Mouse (Mus musculus): ENCODE measurements at regions not wholly inside any gene's neighbourhood (a gene's known extent, or its start where the extent isn't known, plus 50 kb on each side); places are given as distances from the start of the nearest gene placed in this dataset.

- Histone ChIP-seq H3K36me3 (ENCODE audit: control insufficient read depth, insufficient read depth, low read length) (no peaks in the 10 kb centered on the region), H3K4me3 (ENCODE audit: low read depth, low read length) (no peak overlapping the region), H3K9me3 (ENCODE audit: control insufficient read depth, low read length) (no peaks in the 10 kb centered on the region), H3K9ac (replicated peaks; ENCODE audit: low read depth, low read length) (no peak overlapping the region), H3K4me1 (ENCODE audit: control insufficient read depth, insufficient read depth, low read length) (no peaks in the 10 kb centered on the region), H3K27ac (ENCODE audit: low read depth, low read length) (no peak overlapping the region), H3K27me3 (ENCODE audit: control insufficient read depth, insufficient read depth, low read length) (no peaks in the 10 kb centered on the region), H3K4me2 (ENCODE audit: low read depth, low read length) (no peak overlapping the region)
- no peak for ATAC-seq (ENCODE audit: low read depth)
- WGBS: 42% methylated on average over 9 of the region's 9 CpGs
Measured at GRCm38 (mm10) chr16:28104255-28105076, 648.4 kb downstream of the Fgf12 start.

GRCm38 (mm10) chr16:28105085-28105484, 647.8 kb downstream of the Fgf12 start:
- Histone ChIP-seq H3K4me1 (ENCODE audit: control insufficient read depth, insufficient read depth, low read length) (no peaks in the 10 kb centered on the region), H3K4me3 (ENCODE audit: low read depth, low read length) (no peak overlapping the region), H3K9me3 (ENCODE audit: control insufficient read depth, low read length) (no peaks in the 10 kb centered on the region), H3K36me3 (ENCODE audit: control insufficient read depth, insufficient read depth, low read length) (no peaks in the 10 kb centered on the region), H3K27me3 (ENCODE audit: control insufficient read depth, insufficient read depth, low read length) (no peaks in the 10 kb centered on the region), H3K9ac (replicated peaks; ENCODE audit: low read depth, low read length) (no peak overlapping the region), H3K4me2 (ENCODE audit: low read depth, low read length) (no peak overlapping the region), H3K27ac (ENCODE audit: low read depth, low read length) (no peak overlapping the region)
- no peak for ATAC-seq (ENCODE audit: low read depth)
- WGBS: 64% methylated on average over 7 of the region's 7 CpGs

GRCm38 (mm10) chr16:28105866-28106265, 647.0 kb downstream of the Fgf12 start:
- WGBS: 61% methylated on average over 7 of the region's 7 CpGs
- ATAC-seq (ENCODE audit: low read depth): no peak
- Histone ChIP-seq H3K4me1 (ENCODE audit: control insufficient read depth, insufficient read depth, low read length) (no peaks in the 10 kb centered on the region), H3K9ac (replicated peaks; ENCODE audit: low read depth, low read length) (no peak overlapping the region), H3K27me3 (ENCODE audit: control insufficient read depth, insufficient read depth, low read length) (no peaks in the 10 kb centered on the region), H3K36me3 (ENCODE audit: control insufficient read depth, insufficient read depth, low read length) (no peaks in the 10 kb centered on the region), H3K27ac (ENCODE audit: low read depth, low read length) (no peak overlapping the region), H3K4me3 (ENCODE audit: low read depth, low read length) (no peak overlapping the region), H3K9me3 (ENCODE audit: control insufficient read depth, low read length) (no peaks in the 10 kb centered on the region), H3K4me2 (ENCODE audit: low read depth, low read length) (no peak overlapping the region)

GRCm38 (mm10) chr16:28109771-28110170, 643.1 kb downstream of the Fgf12 start:
- 50% methylated on average over 1 of the region's 1 CpGs for WGBS

More at GRCm38 (mm10) chr16:28109771-28110170, 643.1 kb downstream of the Fgf12 start:
- H3K4me1 ChIP-seq (ENCODE audit: control insufficient read depth, insufficient read depth, low read length): no peaks in the 10 kb centered on the region
- no peaks in the 10 kb centered on the region for H3K36me3 ChIP-seq (ENCODE audit: control insufficient read depth, insufficient read depth, low read length)
- no peaks in the 10 kb centered on the region for H3K27me3 ChIP-seq (ENCODE audit: control insufficient read depth, insufficient read depth, low read length)
- no peak for ATAC-seq (ENCODE audit: low read depth)
- H3K4me2 ChIP-seq (ENCODE audit: low read depth, low read length): no peak overlapping the region
- H3K4me3 ChIP-seq (ENCODE audit: low read depth, low read length): no peak overlapping the region
- no peak overlapping the region for H3K9ac ChIP-seq (replicated peaks; ENCODE audit: low read depth, low read length)
- no peaks in the 10 kb centered on the region for H3K9me3 ChIP-seq (ENCODE audit: control insufficient read depth, low read length)
- H3K27ac ChIP-seq (ENCODE audit: low read depth, low read length): no peak overlapping the region

All from neural tube, embryonic 14.5 days (tissue).